Mouse (Mus musculus) limb, embryonic 11.5 days (tissue): ENCODE results near the gene Lpp. TPM values are rescaled to one million over a fixed set of nuclear protein-coding genes. Genes with fewer than 3 reads are reported as not detected.

Experiments
- ATAC-seq: fragments of 200-750 bp; cut with Nextera tagmentation; 2 replicates; pipeline ENCODE4 v1.8.0; 2017; ENCODE audit warnings: low read depth; ENCODE audit not compliant: insufficient number of reproducible peaks, low FRiP score, low TSS enrichment
- DNase-seq: peaks from one replicate; pipeline ENCODE4 v3.0.0-alpha.2; 2015; ENCODE audit warnings: low spot score
- H3K27ac ChIP-seq: fragments of 300-500 bp; sonication (generic); replicated peaks from 2 replicates; pipeline ENCODE4 v1.5.1; 2014; ENCODE audit warnings: low read depth, mild to moderate bottlenecking, low read length
- H3K27me3 ChIP-seq: fragments of 300-500 bp; sonication (generic); 2 replicates; pipeline ENCODE4 v1.6.1; 2014; ENCODE audit warnings: mild to moderate bottlenecking, low read length, mixed read lengths; ENCODE audit not compliant: control insufficient read depth, insufficient read depth
- H3K36me3 ChIP-seq: fragments of 300-500 bp; sonication (generic); 2 replicates; pipeline ENCODE4 v1.6.1; 2014; ENCODE audit warnings: mild to moderate bottlenecking, low read length, moderate library complexity, mixed read lengths; ENCODE audit not compliant: control insufficient read depth, insufficient read depth
- H3K4me1 ChIP-seq: fragments of 300-500 bp; sonication (generic); 2 replicates; pipeline ENCODE4 v1.6.1; 2014; ENCODE audit warnings: low read length, mixed read lengths; ENCODE audit not compliant: control insufficient read depth, insufficient read depth
- H3K4me2 ChIP-seq: fragments of 300-500 bp; sonication (generic); 2 replicates; pipeline ENCODE4 v1.6.1; 2014; ENCODE audit warnings: low read depth, mild to moderate bottlenecking, moderate library complexity; ENCODE audit not compliant: severe bottlenecking
- H3K4me3 ChIP-seq: fragments of 300-500 bp; sonication (generic); 2 replicates; pipeline ENCODE4 v1.5.1; 2014; ENCODE audit warnings: low read depth, low read length
- H3K9ac ChIP-seq: fragments of 300-500 bp; sonication (generic); 2 replicates; pipeline ENCODE4 v1.6.1; 2014; ENCODE audit warnings: mild to moderate bottlenecking, low read length
- H3K9me3 ChIP-seq: fragments of 300-500 bp; sonication (generic); 2 replicates; pipeline ENCODE4 v1.6.1; 2016; ENCODE audit warnings: low read length; ENCODE audit not compliant: control insufficient read depth
- WGBS: fragments of 180-500 bp; shearing (Covaris S2); extraction: QIAGEN DNeasy Blood & Tissue Kit; methylation state at CpG from one replicate; pipeline ENCODE4 v1.1.7; 2014; 5-methylcytosine and 5-hydroxymethylcytosine counted together
- polyA plus RNA-seq: library from polyadenylated mRNA; unstranded; fragments of >200 nt; fragmentation: Nextera tagmentation; extraction: Ambion mirVana; gene quantifications from 2 replicates; pipeline ENCODE4 v1.2.1, GENCODE M21; 2014

Gene Lpp
- polyA plus RNA-seq, 1 experiment from 2014 or later: 38.2 TPM

DNA sequence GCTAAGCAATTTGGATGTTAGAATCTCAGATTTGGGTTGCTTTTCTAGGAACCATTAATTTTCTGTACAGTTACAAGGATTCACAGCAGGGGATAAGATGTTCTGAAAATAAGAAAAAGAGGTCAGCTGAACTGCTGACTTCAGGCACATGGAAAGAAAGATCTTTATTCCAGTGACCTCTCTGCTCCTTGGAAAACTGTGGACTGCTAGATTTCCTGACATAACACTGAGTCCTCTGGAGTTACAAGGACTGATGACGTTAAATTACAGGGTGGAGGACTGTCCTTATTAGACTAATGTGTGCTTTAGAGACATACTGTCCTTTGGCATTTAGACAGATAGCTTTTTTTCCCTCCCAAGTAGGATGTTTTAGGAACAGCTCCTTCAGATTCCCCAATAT is 77.3 kb downstream of the Lpp start:
- Histone ChIP-seq H3K36me3 (peaks cover 2% of the 10 kb centered on the region; the same call in 1 of the 2 replicates), H3K4me2 (no peak overlapping the region), H3K9ac (no peak overlapping the region), H3K4me1 (peaks cover 4% of the 10 kb centered on the region), H3K27ac (no peak overlapping the region), H3K4me3 (no peak overlapping the region), H3K9me3 (no peaks in the 10 kb centered on the region), H3K27me3 (no peaks in the 10 kb centered on the region)
- DNase-seq (no peak), ATAC-seq (no peak)
- WGBS: 70% methylated on average over 1 of the region's 1 CpGs

DNA sequence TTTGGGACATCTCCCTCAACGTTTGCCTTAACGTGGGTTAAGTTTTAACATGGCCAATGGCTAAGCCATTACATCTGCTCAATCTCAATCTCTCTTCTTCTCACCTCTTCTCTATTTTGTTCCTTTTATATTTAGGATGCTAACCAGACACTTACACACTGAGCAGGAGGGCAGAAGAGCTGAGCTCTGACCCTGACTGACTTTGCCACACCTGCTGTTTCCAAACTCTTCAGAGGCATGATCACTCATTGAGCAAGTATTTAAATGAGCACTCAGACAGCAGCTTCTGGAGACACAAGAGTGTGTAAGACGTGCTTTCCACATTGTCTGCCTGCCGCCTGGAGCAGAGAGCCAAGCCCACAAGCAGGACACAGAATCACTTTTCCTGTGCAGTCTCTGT is 77.7 kb downstream of the Lpp start:
- DNase-seq (no peak), ATAC-seq (no peak)
- H3K36me3 ChIP-seq: peaks cover 2% of the 10 kb centered on the region; the same call in 1 of the 2 replicates
- no peaks in the 10 kb centered on the region for H3K9me3 ChIP-seq
- H3K9ac ChIP-seq: no peak overlapping the region
- peaks cover 8% of the 10 kb centered on the region for H3K4me1 ChIP-seq
- 84% methylated on average over 4 of the region's 4 CpGs for WGBS
- H3K4me3 ChIP-seq: no peak overlapping the region
- H3K27ac ChIP-seq: no peak overlapping the region
- no peaks in the 10 kb centered on the region for H3K27me3 ChIP-seq
- no peak overlapping the region for H3K4me2 ChIP-seq

DNA sequence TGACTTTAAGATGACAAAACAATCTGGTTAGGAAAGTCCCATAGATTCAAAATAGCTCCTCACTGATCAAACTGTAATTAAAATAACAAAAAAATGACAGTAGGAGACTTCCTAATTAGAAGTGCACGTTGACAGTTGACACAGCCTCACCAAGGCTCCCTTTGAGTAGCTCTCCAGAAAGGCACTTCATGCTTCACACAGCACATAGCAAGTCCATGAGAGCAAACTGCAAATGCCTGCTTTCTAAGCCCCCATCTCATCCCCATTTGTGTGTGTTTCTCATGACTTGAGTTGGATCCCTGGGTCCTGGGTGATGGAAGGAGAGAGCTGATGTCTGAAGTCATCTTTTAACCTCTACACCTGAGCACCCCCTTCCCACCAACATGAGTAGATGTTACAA is 78.5 kb downstream of the Lpp start:
- Histone ChIP-seq H3K27ac (no peak overlapping the region), H3K9ac (no peak overlapping the region), H3K4me2 (no peak overlapping the region), H3K9me3 (no peaks in the 10 kb centered on the region), H3K4me1 (peaks cover 15% of the 10 kb centered on the region), H3K4me3 (no peak overlapping the region), H3K36me3 (peaks cover 2% of the 10 kb centered on the region; the same call in 1 of the 2 replicates), H3K27me3 (no peaks in the 10 kb centered on the region)
- DNase-seq (no peak), ATAC-seq (no peak)
- WGBS: 87% methylated on average over 1 of the region's 1 CpGs

DNA sequence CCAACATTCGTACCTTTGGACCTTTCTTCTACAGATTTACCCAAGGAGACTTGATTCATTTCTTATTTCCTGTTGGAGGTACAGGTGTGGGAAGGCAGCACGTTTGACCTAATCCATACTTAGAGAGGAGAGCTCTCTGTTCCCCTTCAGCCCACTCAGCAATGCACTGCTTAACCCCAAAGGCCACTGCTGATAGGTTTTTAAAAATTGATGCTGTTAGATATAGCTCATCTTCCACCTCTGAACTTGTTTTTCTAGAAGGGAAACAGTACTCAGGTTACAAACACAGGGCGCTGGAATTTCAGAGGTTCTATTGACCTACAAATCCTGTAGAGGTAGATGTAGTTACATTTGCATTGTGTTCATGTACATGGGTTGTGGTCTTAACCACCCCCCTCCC is 80.7 kb downstream of the Lpp start:
- no peak for ATAC-seq
- Histone ChIP-seq H3K36me3 (peaks cover 2% of the 10 kb centered on the region; the same call in 1 of the 2 replicates), H3K9me3 (no peaks in the 10 kb centered on the region), H3K4me1 (peaks cover 20% of the 10 kb centered on the region), H3K27ac (no peak overlapping the region), H3K27me3 (no peaks in the 10 kb centered on the region), H3K4me2 (no peak overlapping the region), H3K4me3 (no peak overlapping the region), H3K9ac (no peak overlapping the region)
- 78% methylated on average over 3 of the region's 3 CpGs for WGBS
- DNase-seq: no peak

DNA sequence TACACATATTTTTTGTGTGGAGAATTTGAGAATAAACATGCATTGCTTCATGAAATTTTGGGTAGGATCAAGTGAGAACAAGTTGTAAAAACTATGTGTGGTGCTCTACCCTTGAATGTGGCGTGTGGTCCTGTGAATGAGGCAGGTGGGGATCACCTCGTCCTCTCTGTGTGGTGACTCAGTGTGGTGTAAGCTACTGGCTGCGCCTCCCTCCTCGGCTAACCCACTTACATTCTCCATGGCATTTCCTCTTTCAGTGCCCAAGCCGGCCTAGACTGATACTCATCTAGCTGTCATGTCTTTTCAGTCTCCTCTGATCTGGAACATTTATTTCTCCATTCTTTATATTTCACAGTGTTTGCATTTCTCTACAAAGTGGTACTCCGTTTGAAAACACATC is 81.5 kb downstream of the Lpp start:
- ATAC-seq (no peak), DNase-seq (no peak)
- no peak overlapping the region for H3K4me2 ChIP-seq
- peaks cover 2% of the 10 kb centered on the region; the same call in 1 of the 2 replicates for H3K36me3 ChIP-seq
- no peak overlapping the region for H3K27ac ChIP-seq
- H3K27me3 ChIP-seq: no peaks in the 10 kb centered on the region
- no peak overlapping the region for H3K4me3 ChIP-seq
- H3K4me1 ChIP-seq: peaks cover 20% of the 10 kb centered on the region
- H3K9ac ChIP-seq: no peak overlapping the region
- H3K9me3 ChIP-seq: no peaks in the 10 kb centered on the region
- WGBS: 70% methylated on average over 6 of the region's 6 CpGs

DNA sequence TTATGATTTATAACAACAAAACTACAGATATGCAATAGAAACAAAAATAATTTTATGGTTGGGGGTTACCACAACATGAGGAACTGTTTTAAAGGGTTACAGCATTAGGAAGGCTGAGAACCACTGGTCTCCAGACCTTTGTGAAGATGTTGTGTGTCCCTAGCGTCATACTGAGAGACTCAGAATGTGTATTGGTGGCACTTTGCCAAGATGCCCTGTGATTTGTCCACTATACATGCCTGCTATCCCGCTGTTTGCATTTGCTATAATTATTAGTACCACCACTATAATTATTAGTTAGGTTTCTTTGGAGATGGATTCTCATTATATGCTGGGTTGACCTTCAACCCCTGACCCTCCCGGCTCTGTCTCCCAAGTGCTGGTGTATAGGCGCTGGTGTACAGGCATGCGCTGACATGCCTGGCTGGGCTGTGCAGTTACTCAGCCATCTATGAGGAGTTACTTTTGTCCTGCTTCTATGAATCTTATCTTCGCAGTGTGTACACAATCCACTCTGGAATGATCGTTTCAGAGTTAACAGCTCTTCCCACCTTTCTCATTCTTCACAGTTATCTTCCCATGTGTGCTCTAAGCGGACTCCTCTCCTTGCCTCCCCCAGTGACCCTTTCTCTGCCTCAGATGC is 82.1 kb downstream of the Lpp start:
- 71% methylated on average over 8 of the region's 8 CpGs for WGBS
- DNase-seq: no peak
- peaks cover 20% of the 10 kb centered on the region for H3K4me1 ChIP-seq

DNA sequence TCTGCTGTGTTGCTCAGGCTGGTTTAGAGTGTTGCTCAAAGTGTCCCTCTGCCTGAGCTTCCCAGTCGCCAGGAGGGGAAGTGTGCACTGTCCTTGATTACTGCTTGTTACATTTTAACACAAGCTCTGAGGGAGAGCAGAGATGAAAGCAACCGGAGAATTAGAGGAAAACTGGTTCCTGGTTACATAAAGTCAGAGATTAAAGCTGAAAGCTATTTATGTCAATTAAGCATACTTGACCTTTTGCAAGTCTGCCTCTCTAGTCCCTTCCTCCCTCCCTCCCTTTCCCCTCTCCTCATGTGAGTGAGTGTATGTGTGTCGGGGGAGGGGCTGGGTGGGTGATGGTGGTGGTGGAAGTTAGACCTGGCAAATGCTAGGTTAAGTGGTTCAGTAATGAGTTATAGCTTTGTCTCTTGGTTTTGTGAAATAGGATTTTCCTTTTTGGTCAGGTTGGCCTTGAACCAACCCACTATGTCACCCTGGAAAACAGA is 83.6 kb downstream of the Lpp start:
- Histone ChIP-seq H3K27ac (no peak overlapping the region), H3K9ac (no peak overlapping the region), H3K4me3 (no peak overlapping the region), H3K4me2 (no peak overlapping the region), H3K4me1 (peaks cover 20% of the 10 kb centered on the region), H3K27me3 (no peaks in the 10 kb centered on the region), H3K9me3 (no peaks in the 10 kb centered on the region), H3K36me3 (peaks cover 2% of the 10 kb centered on the region; the same call in 1 of the 2 replicates)
- DNase-seq (no peak), ATAC-seq (no peak)
- 6% methylated on average over 3 of the region's 3 CpGs for WGBS

More for the DNA sequence above, 82.1 kb downstream of the Lpp start:
- Histone ChIP-seq H3K9ac (no peak overlapping the region), H3K27ac (no peak overlapping the region), H3K4me3 (no peak overlapping the region), H3K36me3 (peaks cover 2% of the 10 kb centered on the region; the same call in 1 of the 2 replicates), H3K9me3 (no peaks in the 10 kb centered on the region), H3K4me2 (no peak overlapping the region), H3K27me3 (no peaks in the 10 kb centered on the region)
- no peak for ATAC-seq

DNA sequence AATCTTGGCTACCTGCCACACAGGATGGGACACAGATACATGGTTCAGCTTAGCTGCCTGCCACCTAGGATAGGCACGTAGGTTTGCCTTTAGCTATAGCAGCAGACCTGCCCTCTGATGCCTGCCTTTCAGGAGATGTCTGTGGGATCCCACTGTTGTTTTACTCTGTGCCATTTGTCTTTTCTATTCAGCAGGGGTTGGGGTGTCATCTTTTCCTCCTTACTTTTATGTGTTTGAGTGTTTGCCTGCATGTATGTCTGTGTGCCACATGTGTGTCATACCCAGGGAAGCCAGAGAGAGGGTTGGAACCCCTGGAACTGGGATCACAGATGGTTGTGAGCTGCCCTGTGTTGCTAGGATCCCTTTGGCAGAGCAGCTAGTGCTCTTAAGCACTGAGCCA is 84.7 kb downstream of the Lpp start:
- no peaks in the 10 kb centered on the region for H3K9me3 ChIP-seq
- H3K4me3 ChIP-seq: no peak overlapping the region
- WGBS: 57% methylated on average over 1 of the region's 1 CpGs
- H3K4me1 ChIP-seq: peaks cover 20% of the 10 kb centered on the region
- ATAC-seq (no peak), DNase-seq (no peak)
- H3K27ac ChIP-seq: no peak overlapping the region
- no peak overlapping the region for H3K9ac ChIP-seq
- H3K27me3 ChIP-seq: no peaks in the 10 kb centered on the region
- no peak overlapping the region for H3K4me2 ChIP-seq
- no peaks in the 10 kb centered on the region for H3K36me3 ChIP-seq

DNA sequence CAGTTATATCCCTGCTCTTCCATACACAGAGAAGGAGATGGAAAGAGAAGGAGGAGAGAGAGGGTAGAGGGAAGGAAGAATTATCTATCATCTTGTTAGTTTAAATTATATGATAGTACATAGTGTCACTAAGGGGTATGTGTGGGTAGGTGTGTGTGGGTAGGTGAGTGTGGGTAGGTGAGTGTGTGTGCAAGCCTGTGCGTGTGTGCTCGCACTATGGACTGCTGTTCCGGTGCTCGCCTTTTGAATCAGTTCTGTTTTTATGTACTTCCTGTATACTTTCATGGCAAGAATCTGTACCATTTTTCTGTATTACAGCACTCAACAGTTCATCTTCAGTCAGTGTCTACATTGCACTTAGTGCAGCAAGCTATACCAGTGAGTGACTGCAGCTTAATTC is 85.5 kb downstream of the Lpp start:
- H3K4me3 ChIP-seq: no peak overlapping the region
- H3K36me3 ChIP-seq: no peaks in the 10 kb centered on the region
- no peak overlapping the region for H3K4me2 ChIP-seq
- H3K27me3 ChIP-seq: no peaks in the 10 kb centered on the region
- WGBS: 92% methylated on average over 4 of the region's 4 CpGs
- no peaks in the 10 kb centered on the region for H3K9me3 ChIP-seq
- no peak overlapping the region for H3K9ac ChIP-seq
- H3K4me1 ChIP-seq: peaks cover 20% of the 10 kb centered on the region
- DNase-seq (no peak), ATAC-seq (no peak)
- no peak overlapping the region for H3K27ac ChIP-seq
